In genomic region chr7:46184232-46184631, GRCm38 (mm10) we compare ENCODE assay signal across 30 mouse cellular contexts. TPM values are rescaled to one million over a fixed set of nuclear protein-coding genes. Genes with fewer than 3 reads are reported as not detected.
DNase-seq lines count a peak whose midpoint lies in the region; ATAC-seq and TF ChIP-seq lines count a peak whose summit lies in the region.
"Had no signal": no experiment of that assay in that cellular context is flagged by ENCODE, and none has a peak within 500 bp of the region (broad histone marks: within the 10 kb centered on the region; RNA-seq: fewer than 3 reads in every experiment).

No protein-coding gene starts in this region.

- H3K4me3 ChIP-seq in bone marrow, adult 2 months (replicated peaks; ENCODE audit: control insufficient read depth, low read depth, low read length) = no peak overlapping the region
- H3K4me3 ChIP-seq: forebrain, embryonic 10.5 days; forebrain, embryonic 13.5 days; hindbrain, embryonic 10.5 days; hindbrain, embryonic 13.5 days; intestine, embryonic 15.5 days had no signal

- H3K27ac ChIP-seq in bone marrow, adult 2 months (ENCODE audit: control insufficient read depth, insufficient read depth, low read depth, low read length, poor library complexity) = peak overlapping the region; percentile 51; the same call in 1 of the 2 replicates
- H3K27ac ChIP-seq: forebrain, embryonic 10.5 days; forebrain, embryonic 13.5 days; hindbrain, embryonic 10.5 days; hindbrain, embryonic 13.5 days; intestine, embryonic 15.5 days had no signal

- ATAC-seq in granulocyte monocyte progenitor cell, adult 5-6 weeks (replicated peaks; ENCODE audit: poor library complexity, severe bottlenecking) = peak; percentile 85
- ATAC-seq in megakaryocyte progenitor cell, adult 5-6 weeks (replicated peaks; ENCODE audit: poor library complexity) = peak; percentile 73
- ATAC-seq: forebrain, embryonic 13.5 days; forebrain, embryonic 16.5 days; hindbrain, embryonic 16.5 days; intestine, embryonic 15.5 days; Patski had no signal

- TF ChIP-seq POLR2A in bone marrow, adult 2 months (IDR thresholded peaks at IDR 0.05; ENCODE audit: borderline replicate concordance, control insufficient read depth, low read depth, low read length) = no peak

- no peak for TF ChIP-seq CTCF in bone marrow, adult 2 months (IDR thresholded peaks at IDR 0.05; ENCODE audit: control insufficient read depth, insufficient read depth, low read length)

- DNase-seq in T-cell, adult 2 months (ENCODE audit: low spot score) = no peak
- DNase-seq in cerebellum, postnatal 36 days = no peak
- DNase-seq in cerebellum, adult 9-10 months = no peak
- DNase-seq: adrenal gland, adult 2 months; adrenal gland, postnatal 14 days; cerebellum, adult 11 months; cerebellum, adult 2 months; cerebellum, postnatal 10 days; embryo, embryonic 11 days; gastrocnemius, postnatal 10 days; gastrocnemius, postnatal 36 days; heart, adult 11 months; kidney, adult 11 months had no signal

- H3K4me1 ChIP-seq in bone marrow, adult 2 months (ENCODE audit: control insufficient read depth, insufficient read depth, low read length) = peaks cover 4% of the 10 kb centered on the region

RNA-seq across cellular contexts. Expression of gene Abcc8, which starts 4.4 kb away (rescaled TPM):
- not detected in 2 replicates for polyA plus RNA-seq in bone marrow, adult 2 months (2011; ENCODE audit: insufficient read depth, insufficient read length, low replicate concordance, missing spikeins)
- total RNA-seq in granulocyte monocyte progenitor cell, adult 5-6 weeks (2014; fragmentation: Nextera tagmentation) = not detected in 2 replicates
- total RNA-seq in granulocyte monocyte progenitor cell, adult 5-6 weeks (2017) = not detected in 2 replicates
- not detected in 2 replicates for total RNA-seq in megakaryocyte progenitor cell, adult 5-6 weeks (2015)
- total RNA-seq in megakaryocyte progenitor cell, adult 5-6 weeks (2017) = not detected in 2 replicates
- total RNA-seq: CH12.LX had no signal
- polyA plus RNA-seq: G1E, Patski had no signal

RNA-seq across cellular contexts. Expression of gene Ush1c, which starts 54.1 kb away (rescaled TPM):
- polyA plus RNA-seq in bone marrow, adult 2 months (2011; ENCODE audit: insufficient read depth, insufficient read length, low replicate concordance, missing spikeins) = not detected in 2 replicates
- not detected in 2 replicates for total RNA-seq in granulocyte monocyte progenitor cell, adult 5-6 weeks (2014; fragmentation: Nextera tagmentation)
- total RNA-seq in granulocyte monocyte progenitor cell, adult 5-6 weeks (2017) = not detected in 2 replicates
- not detected in 2 replicates for total RNA-seq in megakaryocyte progenitor cell, adult 5-6 weeks (2015)
- not detected in 2 replicates for total RNA-seq in megakaryocyte progenitor cell, adult 5-6 weeks (2017)
- total RNA-seq: CH12.LX, G1E had no signal
- polyA plus RNA-seq: G1E, Patski had no signal

RNA-seq across cellular contexts. Expression of gene Otog, which starts 56.6 kb away (rescaled TPM):
- polyA plus RNA-seq in bone marrow, adult 2 months (2011; ENCODE audit: insufficient read depth, insufficient read length, low replicate concordance, missing spikeins) = not detected in 2 replicates
- total RNA-seq in granulocyte monocyte progenitor cell, adult 5-6 weeks (2014; fragmentation: Nextera tagmentation) = not detected in 2 replicates
- not detected in 2 replicates for total RNA-seq in granulocyte monocyte progenitor cell, adult 5-6 weeks (2017)
- total RNA-seq in megakaryocyte progenitor cell, adult 5-6 weeks (2015) = not detected in 2 replicates
- not detected in 2 replicates for total RNA-seq in megakaryocyte progenitor cell, adult 5-6 weeks (2017)
- total RNA-seq: heart, postnatal 25 days had no signal
- polyA plus RNA-seq: forebrain, embryonic 13.5 days; forebrain, embryonic 16.5 days; G1E; heart, embryonic 11.5 days; heart, embryonic 14.5 days; heart, postnatal 0 days; Patski had no signal
